Mouse (Mus musculus) liver, embryonic 12.5 days (tissue): ENCODE data around the gene Copz2. TPM values are rescaled to one million over a fixed set of nuclear protein-coding genes. Genes with fewer than 3 reads are reported as not detected.

Source experiments
- microRNA counts: library from miRNA; unstranded; fragments of <30 nt; microRNA quantifications from one replicate; lab custom pipeline; 2017
- microRNA-seq: library from miRNA; unstranded; fragments of <30 nt; microRNA quantifications from one replicate; pipeline ENCODE4, GENCODE M21; 2017
- polyA plus RNA-seq: library from polyadenylated mRNA; unstranded; fragments of >200 nt; fragmentation: Nextera tagmentation; extraction: Ambion mirVana; gene quantifications from 2 replicates; pipeline ENCODE4 v1.2.1, GENCODE M21; 2016

Gene Copz2
- polyA plus RNA-seq, 1 experiment from 2014 or later = 25.6 TPM

MicroRNA genes within 50 kb of the gene (microRNA counts, 519-probe panel; counts per million panel counts)
- microRNA mmu-miR-152 (lab: Ali Mortazavi, UCI) = 5,772 counts per million, percentile 90 among the panel's probes with 10 or more counts

Small RNA genes lying within 50 kb of the gene (microRNA-seq; reads per million reads assigned to microRNA genes)
- 132 reads per million, percentile 49 among the genes with 10 or more reads in this experiment for gene Mir152

Other genes starting within 250 kb of the Copz2 start
- 14.3 and 14.4 TPM in 2 replicates for gene Snx11, start 72.3 kb upstream of the Copz2 start, polyA plus RNA-seq
- gene Cbx1, start 60.7 kb upstream of the Copz2 start, polyA plus RNA-seq = 51.6 and 52.4 TPM in 2 replicates
- gene Nfe2l1, start 19.9 kb upstream of the Copz2 start, polyA plus RNA-seq = 26.7 and 32.4 TPM in 2 replicates
- gene Cdk5rap3, start 66.6 kb downstream of the Copz2 start, polyA plus RNA-seq = 49.0 and 51.6 TPM in 2 replicates
- gene Prr15l, start 78.2 kb downstream of the Copz2 start, polyA plus RNA-seq = 2.4 and 3.2 TPM in 2 replicates
- gene Pnpo, start 94.1 kb downstream of the Copz2 start, polyA plus RNA-seq = 528 and 553 TPM in 2 replicates
- gene Sp2, start 133.1 kb downstream of the Copz2 start, polyA plus RNA-seq = 15.5 and 18.5 TPM in 2 replicates
- gene Sp6, start 163.5 kb downstream of the Copz2 start, polyA plus RNA-seq = 0.15 and 0.19 TPM in 2 replicates
- gene Scrn2, start 180.1 kb downstream of the Copz2 start, polyA plus RNA-seq = 9.8 and 11.0 TPM in 2 replicates
- 0.35 and 0.48 TPM in 2 replicates for gene Lrrc46, start 191.5 kb downstream of the Copz2 start, polyA plus RNA-seq
- gene Mrpl10, start 191.7 kb downstream of the Copz2 start, polyA plus RNA-seq = 56.7 TPM in 2 replicates
- 3.7 and 3.8 TPM in 2 replicates for gene Osbpl7, start 200.8 kb downstream of the Copz2 start, polyA plus RNA-seq